Mouse (Mus musculus) megakaryocyte-erythroid progenitor cell, adult 5 weeks (primary cell): ENCODE results near the gene Zfp57. TPM values are rescaled to one million over a fixed set of nuclear protein-coding genes. Genes with fewer than 3 reads are reported as not detected.

Experiments
- polyA plus RNA-seq: library from polyadenylated mRNA; stranded (reverse); fragments of >175 nt; gene quantifications from 2 replicates; pipeline ENCODE4 v1.2.3, GENCODE M21; 2012

The Zfp57 gene
- polyA plus RNA-seq, result 0.46 and 0.68 TPM in 2 replicates

GRCm38 (mm10) chr17:37000863-37001262 is at the start of gene Zfp57:
Gene Zfp57, plus strand, starts transcription at chr17:37001163.

GRCm38 (mm10) chr17:36957999-36958743 is 42.8 kb upstream of the Zfp57 start, which contains the start of the genes Znrd1 and Znrd1as:
Gene Znrd1, minus strand, starts transcription at chr17:36958559.
Gene Znrd1as, plus strand, starts transcription at chr17:36958592.

GRCm38 (mm10) chr17:36981221-36981813 is 19.6 kb upstream of the Zfp57 start, which contains the start of gene 2410137M14Rik:
Gene 2410137M14Rik, minus strand, starts transcription at chr17:36981237.

GRCm38 (mm10) chr17:36989437-36989836 is 11.5 kb upstream of the Zfp57 start, which contains the start of gene H2-M5:
Gene H2-M5, minus strand, starts transcription at chr17:36989537.

GRCm38 (mm10) chr17:37022628-37023576 is 21.9 kb downstream of the Zfp57 start, which contains the start of gene Mog:
Gene Mog, minus strand, starts transcription at chr17:37023398.

GRCm38 (mm10) chr17:37045611-37046311 is 44.8 kb downstream of the Zfp57 start, which contains the start of gene Gabbr1:
Gene Gabbr1, plus strand, starts transcription at chr17:37045966.

Other genes with a start within 250 kb of the Zfp57 start
- gene H2-M10.5, start 228.3 kb upstream of the Zfp57 start, polyA plus RNA-seq, result not detected in 2 replicates
- not detected in 2 replicates for gene H2-M10.6, start 189.0 kb upstream of the Zfp57 start, polyA plus RNA-seq
- gene Trim26, start 164.0 kb upstream of the Zfp57 start, polyA plus RNA-seq, result 19.3 and 20.1 TPM in 2 replicates
- gene Trim15, start 134.0 kb upstream of the Zfp57 start, polyA plus RNA-seq, result not detected in 2 replicates
- 0.89 and 1.6 TPM in 2 replicates for gene Trim10, start 131.6 kb upstream of the Zfp57 start, polyA plus RNA-seq
- not detected in 2 replicates for gene Trim40, start 111.0 kb upstream of the Zfp57 start, polyA plus RNA-seq
- not detected in 2 replicates for gene Trim31, start 103.0 kb upstream of the Zfp57 start, polyA plus RNA-seq
- 0.09 and 0.45 TPM in 2 replicates for gene Rnf39, start 58.2 kb upstream of the Zfp57 start, polyA plus RNA-seq
- gene Ppp1r11, start 49.4 kb upstream of the Zfp57 start, polyA plus RNA-seq, result 125 and 144 TPM in 2 replicates
- 2.9 and 3.1 TPM in 2 replicates for gene Znrd1, start 42.6 kb upstream of the Zfp57 start, polyA plus RNA-seq
- 0.18 TPM in 1 of 2 replicates, not detected in the other for gene Znrd1as, start 42.6 kb upstream of the Zfp57 start, polyA plus RNA-seq
- not detected in 2 replicates for gene 2410137M14Rik, start 19.9 kb upstream of the Zfp57 start, polyA plus RNA-seq
- gene H2-M5, start 11.6 kb upstream of the Zfp57 start, polyA plus RNA-seq, result 0.12 TPM in 1 of 2 replicates, not detected in the other
- not detected in 2 replicates for gene Mog, start 22.2 kb downstream of the Zfp57 start, polyA plus RNA-seq
- 35.7 and 37.7 TPM in 2 replicates for gene Gabbr1, start 44.8 kb downstream of the Zfp57 start, polyA plus RNA-seq
- not detected in 2 replicates for gene Olfr90, start 87.3 kb downstream of the Zfp57 start, polyA plus RNA-seq
- gene Olfr91, start 97.1 kb downstream of the Zfp57 start, polyA plus RNA-seq, result not detected in 2 replicates
- gene Olfr92, start 118.9 kb downstream of the Zfp57 start, polyA plus RNA-seq, result not detected in 2 replicates
- gene Olfr93, start 160.3 kb downstream of the Zfp57 start, polyA plus RNA-seq, result not detected in 2 replicates
- gene Ubd, start 192.7 kb downstream of the Zfp57 start, polyA plus RNA-seq, result not detected in 2 replicates
- gene Olfr94, start 199.8 kb downstream of the Zfp57 start, polyA plus RNA-seq, result not detected in 2 replicates
- 0.02 TPM in 1 of 2 replicates, not detected in the other for gene Olfr95, start 212.0 kb downstream of the Zfp57 start, polyA plus RNA-seq
- not detected in 2 replicates for gene Olfr96, start 219.0 kb downstream of the Zfp57 start, polyA plus RNA-seq
- gene Olfr97, start 236.2 kb downstream of the Zfp57 start, polyA plus RNA-seq, result not detected in 2 replicates